Mouse (Mus musculus) neural tube, embryonic 11.5 days (tissue): Measurements from ENCODE around the gene Tec. TPM values are rescaled to one million over a fixed set of nuclear protein-coding genes. Genes with fewer than 3 reads are reported as not detected.

Experiments used
- ATAC-seq: fragments of 200-750 bp; cut with Nextera tagmentation; 2 replicates; pipeline ENCODE4 v1.8.0; 2017; ENCODE audit warnings: moderate number of reproducible peaks, mild to moderate bottlenecking, moderate TSS enrichment, moderate library complexity; ENCODE audit not compliant: insufficient read depth, low FRiP score, low TSS enrichment
- DNase-seq: peaks from one replicate; pipeline ENCODE4 v3.0.0-alpha.2; 2015; ENCODE audit warnings: low spot score
- H3K27ac ChIP-seq: fragments of 300-500 bp; sonication (generic); 2 replicates; pipeline ENCODE4 v1.5.1; 2014; ENCODE audit warnings: low read depth, mild to moderate bottlenecking, low read length
- H3K27me3 ChIP-seq: fragments of 300-500 bp; sonication (generic); 2 replicates; pipeline ENCODE4 v1.6.1; 2014; ENCODE audit warnings: mild to moderate bottlenecking, low read length, mixed read lengths; ENCODE audit not compliant: control insufficient read depth, insufficient read depth
- H3K36me3 ChIP-seq: fragments of 300-500 bp; sonication (generic); 2 replicates; pipeline ENCODE4 v1.6.1; 2014; ENCODE audit warnings: mild to moderate bottlenecking, low read length, moderate library complexity, mixed read lengths; ENCODE audit not compliant: control insufficient read depth, insufficient read depth
- H3K4me1 ChIP-seq: fragments of 300-500 bp; sonication (generic); 2 replicates; pipeline ENCODE4 v1.6.1; 2014; ENCODE audit warnings: low read length, mixed read lengths; ENCODE audit not compliant: control insufficient read depth, insufficient read depth
- H3K4me2 ChIP-seq: fragments of 300-500 bp; sonication (generic); 2 replicates; pipeline ENCODE4 v1.6.1; 2014; ENCODE audit warnings: low read depth, mild to moderate bottlenecking, moderate library complexity
- H3K4me3 ChIP-seq: fragments of 300-500 bp; sonication (generic); 2 replicates; pipeline ENCODE4 v1.5.1; 2014; ENCODE audit warnings: low read depth, low read length
- H3K9ac ChIP-seq: fragments of 300-500 bp; sonication (generic); 2 replicates; pipeline ENCODE4 v1.6.1; 2014; ENCODE audit warnings: mild to moderate bottlenecking, low read length
- H3K9me3 ChIP-seq: fragments of 300-500 bp; sonication (generic); 2 replicates; pipeline ENCODE4 v1.6.1; 2016; ENCODE audit warnings: low read length; ENCODE audit not compliant: control insufficient read depth
- WGBS: fragments of 180-500 bp; shearing (Covaris S2); extraction: QIAGEN DNeasy Blood & Tissue Kit; methylation state at CpG from one replicate; pipeline ENCODE4 v1.1.7; 2014; 5-methylcytosine and 5-hydroxymethylcytosine counted together
- polyA plus RNA-seq: library from polyadenylated mRNA; unstranded; fragments of >200 nt; fragmentation: Nextera tagmentation; extraction: Ambion mirVana; gene quantifications from 2 replicates; pipeline ENCODE4 v1.2.1, GENCODE M21; 2014

Tec gene
- polyA plus RNA-seq, 1 experiment from 2014 or later, result 7.8 TPM

DNA sequence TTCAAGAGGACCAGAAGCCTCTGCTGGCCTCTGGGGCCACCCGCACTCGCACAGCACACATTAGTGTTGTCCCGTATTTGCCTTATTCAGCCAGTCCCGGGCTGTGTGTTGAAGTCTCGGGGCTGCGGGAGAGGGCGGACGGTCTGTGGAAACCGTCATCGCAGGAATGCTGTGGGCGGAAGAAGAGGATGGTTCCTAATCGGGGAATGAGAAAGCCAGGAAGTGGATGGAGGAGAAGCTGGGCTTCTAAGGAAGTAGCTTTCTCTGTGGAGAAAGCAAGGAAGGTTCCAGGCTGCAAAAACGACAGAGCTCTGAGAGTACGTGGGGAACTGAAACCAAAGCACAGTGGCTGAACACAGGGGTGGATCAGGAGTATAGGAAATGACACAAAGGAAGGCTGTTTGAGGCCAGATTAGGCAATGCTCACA lies 72.1 kb downstream of the Tec start:
- Histone ChIP-seq H3K4me2 (no peak overlapping the region), H3K4me1 (no peaks in the 10 kb centered on the region; the same call in 1 of the 2 replicates), H3K4me3 (no peak overlapping the region), H3K9ac (no peak overlapping the region), H3K36me3 (no peaks in the 10 kb centered on the region), H3K9me3 (no peaks in the 10 kb centered on the region), H3K27me3 (no peaks in the 10 kb centered on the region), H3K27ac (no peak overlapping the region)
- DNase-seq (no peak), ATAC-seq (no peak)
- WGBS, result 75% methylated on average over 14 of the region's 14 CpGs

DNA sequence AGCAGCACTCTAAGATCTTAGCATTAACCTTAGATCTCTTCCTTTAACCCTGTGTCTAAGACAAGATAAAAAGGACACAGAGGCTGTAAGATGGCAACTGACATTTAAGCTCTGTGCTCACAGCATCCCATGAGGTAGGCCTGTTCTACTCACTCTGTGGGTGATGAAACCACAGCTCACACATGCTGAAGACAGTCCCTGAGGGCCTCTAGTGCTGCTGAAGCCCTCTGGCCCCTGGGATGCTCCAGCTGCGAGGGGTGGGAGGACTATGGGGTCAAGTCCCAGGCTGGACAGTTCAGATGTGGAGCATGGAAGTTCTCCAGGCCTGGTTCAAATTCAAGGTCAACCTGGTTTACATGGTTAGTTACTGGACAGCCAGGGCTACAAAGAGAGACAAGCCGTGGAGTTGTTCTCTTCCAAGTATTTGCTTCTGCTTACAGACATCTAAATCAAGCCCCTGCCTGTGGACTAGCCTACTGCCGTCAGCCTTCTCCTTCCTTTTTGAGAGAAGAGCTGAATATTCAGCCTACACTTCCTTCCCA lies 74.9 kb downstream of the Tec start:
- 82% methylated on average over 3 of the region's 3 CpGs for WGBS
- Histone ChIP-seq H3K4me3 (no peak overlapping the region), H3K4me1 (no peaks in the 10 kb centered on the region; the same call in 1 of the 2 replicates), H3K36me3 (no peaks in the 10 kb centered on the region), H3K9ac (no peak overlapping the region), H3K27ac (no peak overlapping the region), H3K4me2 (no peak overlapping the region), H3K27me3 (no peaks in the 10 kb centered on the region), H3K9me3 (no peaks in the 10 kb centered on the region)
- DNase-seq (no peak), ATAC-seq (no peak)

DNA sequence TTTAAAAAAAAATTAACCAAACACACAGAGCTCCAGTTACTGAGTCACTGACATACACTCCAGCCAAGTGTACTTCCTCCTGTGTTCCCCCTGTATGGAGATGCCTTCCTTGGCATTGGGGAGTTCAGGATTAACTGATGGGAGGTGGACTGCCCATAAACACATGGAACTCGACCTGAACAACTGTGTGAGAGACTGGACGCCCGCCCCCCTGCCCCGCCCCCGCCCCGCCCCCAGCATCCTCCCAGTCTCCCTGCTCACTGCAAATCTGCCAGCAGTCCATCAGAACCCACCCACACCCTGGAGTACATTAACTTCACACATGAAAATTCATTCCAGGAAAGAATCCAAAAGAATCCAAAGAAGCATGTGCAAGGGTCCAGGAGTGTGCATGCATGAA lies 76.5 kb downstream of the Tec start:
- WGBS, result 7% methylated on average over 6 of the region's 6 CpGs
- no peak for DNase-seq
- no peak overlapping the region for H3K9ac ChIP-seq

DNA sequence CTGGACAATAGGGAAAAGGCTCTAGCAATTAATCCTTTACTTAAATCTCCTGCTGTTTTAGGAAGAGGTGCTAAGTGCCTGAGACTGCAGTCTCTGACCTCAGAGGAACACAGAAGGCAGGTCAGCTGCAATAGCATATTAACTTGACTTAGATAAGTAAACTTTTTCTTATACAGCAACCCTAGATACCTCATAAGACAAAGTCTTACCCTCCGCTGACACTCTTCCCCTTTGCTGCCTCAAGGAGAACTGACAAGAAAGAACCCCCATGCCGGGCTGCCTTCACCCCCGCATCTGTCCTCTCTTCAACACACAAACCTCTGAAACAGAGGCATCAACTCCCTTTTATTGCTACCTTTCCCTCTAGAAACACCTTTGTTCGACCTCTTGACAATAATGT lies 76.9 kb downstream of the Tec start:
- 33% methylated on average over 4 of the region's 4 CpGs for WGBS

More for the DNA sequence above, 76.5 kb downstream of the Tec start:
- Histone ChIP-seq H3K4me2 (no peak overlapping the region), H3K27me3 (no peaks in the 10 kb centered on the region), H3K4me3 (no peak overlapping the region), H3K27ac (no peak overlapping the region), H3K9me3 (no peaks in the 10 kb centered on the region), H3K36me3 (no peaks in the 10 kb centered on the region), H3K4me1 (no peaks in the 10 kb centered on the region; the same call in 1 of the 2 replicates)
- no peak for ATAC-seq

DNA sequence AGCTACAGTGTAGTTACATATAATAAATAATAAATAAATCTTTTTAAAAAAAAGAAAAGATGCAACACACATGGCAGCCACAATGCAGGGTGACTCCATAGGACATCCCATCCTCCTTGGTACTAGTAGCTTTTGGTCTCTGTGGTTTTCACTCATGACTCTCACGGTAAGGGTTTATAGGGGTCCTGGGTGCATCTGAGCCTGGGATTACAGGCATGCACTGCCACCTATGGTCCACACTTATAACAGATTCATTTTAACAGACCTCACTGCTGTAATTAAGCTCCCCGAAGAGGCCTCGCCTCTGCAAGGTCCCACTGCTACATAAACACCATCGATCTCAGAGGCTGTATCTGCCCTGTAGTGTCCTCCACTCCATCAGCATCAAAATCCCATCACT lies 82.8 kb downstream of the Tec start:
- Histone ChIP-seq H3K4me2 (no peak overlapping the region), H3K4me1 (no peaks in the 10 kb centered on the region), H3K9me3 (no peaks in the 10 kb centered on the region), H3K27me3 (no peaks in the 10 kb centered on the region), H3K27ac (no peak overlapping the region), H3K36me3 (no peaks in the 10 kb centered on the region), H3K4me3 (no peak overlapping the region), H3K9ac (no peak overlapping the region)
- WGBS, result 73% methylated on average over 4 of the region's 4 CpGs
- no peak for ATAC-seq
- DNase-seq, result no peak

More for the DNA sequence above, 76.9 kb downstream of the Tec start:
- Histone ChIP-seq H3K9ac (no peak overlapping the region), H3K4me2 (no peak overlapping the region), H3K27ac (no peak overlapping the region), H3K9me3 (no peaks in the 10 kb centered on the region), H3K4me3 (no peak overlapping the region), H3K4me1 (no peaks in the 10 kb centered on the region; the same call in 1 of the 2 replicates), H3K27me3 (no peaks in the 10 kb centered on the region), H3K36me3 (no peaks in the 10 kb centered on the region)
- DNase-seq, result no peak
- ATAC-seq, result no peak

DNA sequence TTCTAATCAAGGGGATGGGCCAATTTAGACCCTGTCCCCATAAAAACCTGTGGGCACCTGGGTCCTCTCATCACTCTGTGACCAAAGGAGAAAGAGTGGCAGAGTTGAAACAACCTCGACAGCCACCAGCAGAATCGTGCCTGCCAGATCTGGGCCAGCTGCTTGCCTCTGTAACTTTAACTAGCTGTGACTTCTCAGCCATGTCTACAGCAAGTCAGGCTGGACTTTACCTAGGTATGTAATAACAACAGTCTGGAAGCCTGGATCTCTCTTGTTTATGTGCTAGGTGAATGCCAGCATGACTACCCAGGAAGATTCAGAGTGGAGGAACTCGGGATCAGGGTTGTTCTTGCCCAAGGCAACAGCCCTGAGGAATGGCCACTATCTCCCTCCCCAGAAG lies 83.6 kb downstream of the Tec start:
- H3K27ac ChIP-seq, result no peak overlapping the region
- no peak overlapping the region for H3K4me3 ChIP-seq
- 92% methylated on average over 3 of the region's 3 CpGs for WGBS

DNA sequence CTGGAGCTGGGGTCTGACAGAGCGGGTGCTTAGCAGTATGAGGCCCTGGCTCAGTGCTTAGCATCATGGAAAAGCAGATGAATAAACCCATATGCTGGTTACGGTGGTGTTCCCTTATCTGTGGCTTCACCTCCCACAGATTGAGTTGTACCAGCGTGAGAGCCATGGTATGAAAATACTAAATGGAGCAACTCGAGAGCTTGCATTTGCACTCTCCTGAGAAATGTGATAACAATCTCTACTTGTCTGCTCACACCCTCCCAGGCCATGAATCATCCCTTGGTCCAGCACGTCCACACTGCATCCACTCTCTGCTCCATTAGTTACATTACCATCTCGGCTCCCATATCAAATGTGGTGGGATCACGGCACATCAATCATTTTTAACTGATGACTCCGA lies 84.3 kb downstream of the Tec start:
- ATAC-seq (no peak), DNase-seq (no peak)
- H3K9me3 ChIP-seq, result no peaks in the 10 kb centered on the region
- no peak overlapping the region for H3K9ac ChIP-seq
- 83% methylated on average over 8 of the region's 8 CpGs for WGBS
- no peak overlapping the region for H3K27ac ChIP-seq
- no peaks in the 10 kb centered on the region for H3K4me1 ChIP-seq
- no peaks in the 10 kb centered on the region for H3K27me3 ChIP-seq
- no peaks in the 10 kb centered on the region for H3K36me3 ChIP-seq
- H3K4me3 ChIP-seq, result no peak overlapping the region
- no peak overlapping the region for H3K4me2 ChIP-seq

More for the DNA sequence above, 83.6 kb downstream of the Tec start:
- no peak for DNase-seq
- H3K9me3 ChIP-seq, result no peaks in the 10 kb centered on the region
- no peaks in the 10 kb centered on the region for H3K36me3 ChIP-seq
- no peak for ATAC-seq
- no peak overlapping the region for H3K4me2 ChIP-seq
- H3K4me1 ChIP-seq, result no peaks in the 10 kb centered on the region
- no peak overlapping the region for H3K9ac ChIP-seq
- no peaks in the 10 kb centered on the region for H3K27me3 ChIP-seq

DNA sequence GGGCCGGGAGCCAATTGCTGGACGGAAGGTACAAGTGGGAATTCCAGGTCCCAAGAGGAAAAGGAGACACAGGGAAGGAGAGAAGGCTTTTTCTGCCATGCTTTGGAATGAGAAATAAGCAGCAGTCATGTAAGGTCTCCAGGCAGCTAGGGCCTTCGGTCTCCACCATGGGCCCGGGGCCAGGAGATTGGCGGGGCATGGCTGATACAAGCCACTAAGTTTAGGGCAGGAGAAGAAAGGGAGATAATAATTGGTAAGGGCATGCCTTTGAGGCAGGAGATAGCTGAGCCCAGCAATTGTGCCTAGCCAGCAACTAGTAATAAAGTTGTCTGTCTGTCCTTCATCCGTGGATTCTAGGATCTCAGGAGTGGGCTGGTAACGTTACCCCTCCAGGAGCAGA lies 85.2 kb downstream of the Tec start:
- Histone ChIP-seq H3K4me2 (no peak overlapping the region), H3K36me3 (no peaks in the 10 kb centered on the region), H3K27me3 (no peaks in the 10 kb centered on the region), H3K4me1 (no peaks in the 10 kb centered on the region), H3K27ac (no peak overlapping the region), H3K9me3 (no peaks in the 10 kb centered on the region), H3K4me3 (no peak overlapping the region), H3K9ac (no peak overlapping the region)
- WGBS, result 92% methylated on average over 7 of the region's 7 CpGs
- DNase-seq, result no peak
- no peak for ATAC-seq

DNA sequence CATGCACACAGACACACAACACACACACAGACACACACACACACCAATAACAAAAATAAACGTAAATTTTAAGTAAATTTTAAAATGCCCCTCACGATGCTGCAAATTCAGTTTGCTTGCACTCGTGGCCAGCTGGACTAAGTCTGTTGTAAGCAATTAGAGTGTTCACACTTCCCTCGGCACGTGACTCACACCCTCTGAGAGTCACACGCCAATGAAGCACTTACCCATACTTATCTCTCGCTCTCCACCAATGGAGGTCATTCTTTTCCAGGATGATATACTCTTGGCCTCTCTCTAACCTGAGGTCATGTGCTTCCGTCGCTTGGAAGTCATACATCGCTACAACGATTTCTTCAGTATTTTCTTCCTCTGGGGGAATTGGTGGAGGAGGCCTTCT lies 86.5 kb downstream of the Tec start:
- Histone ChIP-seq H3K4me2 (no peak overlapping the region), H3K4me3 (no peak overlapping the region), H3K9me3 (no peaks in the 10 kb centered on the region), H3K4me1 (no peaks in the 10 kb centered on the region), H3K9ac (no peak overlapping the region), H3K36me3 (no peaks in the 10 kb centered on the region), H3K27me3 (no peaks in the 10 kb centered on the region), H3K27ac (no peak overlapping the region)
- DNase-seq (no peak), ATAC-seq (no peak)
- WGBS, result 85% methylated on average over 11 of the region's 11 CpGs
